Mouse (Mus musculus) left cerebral cortex, postnatal 25 days (tissue): Measurements from ENCODE around the gene Kat2b. TPM values are rescaled to one million over a fixed set of nuclear protein-coding genes. Genes with fewer than 3 reads are reported as not detected.
"Not testable (repeated sequence)": the region's sequence is repeated elsewhere in the genome, so short reads cannot be mapped to it uniquely, and the experiment has no call there.

Source experiments
- DNase-seq, 2 experiments: peaks; one replicate each; pipeline ENCODE4 v3.0.0; 2022; ENCODE audit warnings: low spot score in 2 of 2, mixed read lengths in 1 of 2
- intact Hi-C: fragments of 180-260 bp; cut with DNase I; formaldehyde crosslinking; loops from one replicate; pipeline ENCODE4 v1.15.1; 2025
- total RNA-seq, 2 experiments: library from RNA; stranded (reverse); gene quantifications; 2 replicates each; pipeline ENCODE4 v1.2.3; 2021

Gene Kat2b
- total RNA-seq, 2 experiments from 2014 or later = 15.5 to 22.0 TPM

GRCm38 (mm10) chr17:53715161-53715560, 148.5 kb downstream of the Kat2b start:
- DNase-seq, intact Hi-C loops: not testable (repeated sequence)

DNA sequence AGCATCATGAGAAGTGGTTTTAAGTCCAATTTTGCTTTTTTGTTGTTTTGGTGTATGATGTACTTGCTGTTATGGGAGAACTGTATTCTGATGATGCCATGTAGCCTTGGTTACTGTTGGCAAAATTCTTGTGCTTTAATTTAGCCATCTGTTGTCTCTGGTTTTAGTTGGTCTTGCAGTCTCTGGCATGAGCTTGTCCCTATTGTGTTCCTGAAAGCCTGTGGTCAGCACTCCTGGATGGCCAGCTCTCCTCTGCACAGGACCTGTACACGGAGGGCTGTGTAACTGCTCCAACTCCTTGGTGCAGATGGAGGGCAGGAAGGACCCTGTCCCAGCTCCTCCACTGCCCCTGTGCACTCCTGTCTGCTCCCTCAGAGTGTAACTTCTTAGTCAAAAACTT, 151.8 kb downstream of the Kat2b start:
- no peak for DNase-seq
- intact Hi-C loops = no loop called here

DNA sequence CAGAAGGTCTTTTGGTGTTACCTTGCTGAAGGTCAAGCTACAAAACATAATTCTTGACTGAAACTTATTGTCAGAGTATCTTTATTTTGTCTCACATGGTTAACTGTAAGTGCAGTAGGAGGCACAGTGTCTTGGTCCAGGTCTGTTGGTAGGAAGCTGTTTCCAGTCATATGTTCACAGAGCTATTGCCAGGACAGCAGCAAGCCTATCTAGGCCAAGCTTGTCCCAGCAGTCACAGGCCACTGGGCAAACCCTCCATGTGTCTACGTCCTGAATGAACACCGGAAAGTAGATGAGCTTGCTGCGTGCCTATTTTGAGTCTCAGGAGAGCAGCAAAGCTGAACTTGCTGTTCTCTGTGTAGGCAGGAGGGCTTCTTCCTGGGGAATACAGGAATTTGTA, 152.3 kb downstream of the Kat2b start:
- DNase-seq, intact Hi-C loops: not testable (repeated sequence)

Other genes with a start within 250 kb of the Kat2b start
- under 1 TPM; 0.11 to 0.48 TPM for gene Efhb, start 103.5 kb upstream of the Kat2b start, total RNA-seq
- gene Rab5a, start 87.6 kb upstream of the Kat2b start, total RNA-seq = 100 to 1,000 TPM; 129 to 130 TPM
- not detected for gene Pp2d1, start 27.4 kb upstream of the Kat2b start, total RNA-seq
- under 1 TPM; 0.14 to 0.44 TPM for gene Sgo1, start 122.5 kb downstream of the Kat2b start, total RNA-seq